Mouse (Mus musculus) liver, embryonic 14.5 days (tissue): Measurements from ENCODE around the gene C730034F03Rik.

Experiments used
- CTCF ChIP-seq: IDR thresholded peaks from 2 replicates; pipeline ENCODE4 v1.5.1; 2016; ENCODE audit warnings: antibody characterized with exemption, low read depth, control low read depth
- EP300 ChIP-seq: IDR thresholded peaks from 2 replicates; pipeline ENCODE4 v1.6.1; 2016; ENCODE audit warnings: antibody characterized with exemption, low read depth

GRCm38 (mm10) chr15:89434136-89434535 lies 4.7 kb downstream of the C730034F03Rik start:
- no peak for TF ChIP-seq CTCF
- TF ChIP-seq EP300 = no peak
